Mouse (Mus musculus): ENCODE measurements around the gene Plekha8. TPM values are rescaled to one million over a fixed set of nuclear protein-coding genes. Genes with fewer than 3 reads are reported as not detected.

Plekha8 gene
- total RNA-seq, 2 experiments from 2014 or later, result 18.6 to 23.6 TPM

Other genes with a start within 250 kb of the Plekha8 start
- gene Wipf3, start 165.5 kb upstream of the Plekha8 start, total RNA-seq (2021), result 1 to 10 TPM in 1 of 2 experiments, under 1 TPM in 1; 0.99 to 1.4 TPM
- gene Scrn1, start 28.6 kb upstream of the Plekha8 start, total RNA-seq (2021), result 10 to 100 TPM; 31.0 to 41.6 TPM
- gene Fkbp14, start 2.2 kb downstream of the Plekha8 start, total RNA-seq (2021), result 10 to 100 TPM; 18.4 to 24.0 TPM
- gene Mturn, start 86.5 kb downstream of the Plekha8 start, total RNA-seq (2021), result 10 to 100 TPM; 12.3 to 19.2 TPM
- gene Znrf2, start 221.8 kb downstream of the Plekha8 start, total RNA-seq (2021), result 10 to 100 TPM; 36.9 to 53.2 TPM